Mouse (Mus musculus) neutrophil, adult 5-6 weeks (primary cell): Measurements from ENCODE around the gene Casz1. TPM values are rescaled to one million over a fixed set of nuclear protein-coding genes. Genes with fewer than 3 reads are reported as not detected.

Experiments
- ATAC-seq: fragments of 151-379, 151-347 bp; 2 replicates; pipeline ENCODE4 v1.8.0; 2017; ENCODE audit warnings: mild to moderate bottlenecking, moderate TSS enrichment; ENCODE audit not compliant: insufficient number of reproducible peaks, poor library complexity, low FRiP score, severe bottlenecking; ENCODE audit errors: extremely low read depth
- total RNA-seq: library from RNA; stranded (forward); fragments of 200-1000 nt; gene quantifications from 2 replicates; pipeline ENCODE4 v1.2.3, GENCODE M21; 2017

Gene Casz1
- total RNA-seq, 1 experiment from 2014 or later, result 14.1 TPM

DNA sequence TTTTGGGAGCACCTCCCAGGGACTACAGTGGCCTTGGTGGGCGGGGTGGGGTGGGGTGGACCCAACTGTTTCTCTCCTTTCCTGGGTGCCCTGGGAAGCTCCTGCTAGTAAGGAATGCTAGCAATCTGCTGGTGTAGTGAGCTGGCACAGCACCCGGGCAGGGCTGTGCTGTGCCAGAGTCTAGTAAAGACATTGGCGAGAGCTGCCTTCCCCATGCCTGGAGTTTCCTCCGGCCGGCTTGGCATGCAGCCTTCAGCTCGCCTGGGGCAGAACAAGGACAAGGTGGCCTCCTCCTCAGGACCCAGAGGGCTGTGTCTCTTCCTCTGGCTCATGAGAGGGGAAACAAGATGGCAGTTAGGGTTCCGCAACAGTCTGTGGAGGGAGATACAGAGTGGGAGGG, 65.3 kb downstream of the Casz1 start:
- ATAC-seq, result no peak

DNA sequence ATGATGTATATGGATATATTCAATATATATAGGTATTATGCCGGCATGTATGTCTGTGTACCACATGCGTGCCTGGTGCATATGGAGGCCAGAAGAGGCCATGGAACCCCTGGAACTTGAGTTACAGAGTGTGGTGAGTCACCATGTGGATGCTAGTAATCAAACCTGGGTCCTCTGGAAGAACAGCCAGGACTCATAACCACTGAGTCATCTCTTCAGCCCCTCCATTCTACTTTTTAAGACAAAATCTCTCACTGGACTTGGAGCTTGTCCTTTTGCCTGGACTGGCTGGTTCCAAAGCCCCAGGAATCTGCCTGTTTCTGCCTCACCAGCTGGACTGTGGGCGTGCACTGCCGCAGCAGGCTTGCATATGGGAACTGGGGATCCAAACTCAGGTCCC, 66.3 kb downstream of the Casz1 start:
- ATAC-seq, result no peak

DNA sequence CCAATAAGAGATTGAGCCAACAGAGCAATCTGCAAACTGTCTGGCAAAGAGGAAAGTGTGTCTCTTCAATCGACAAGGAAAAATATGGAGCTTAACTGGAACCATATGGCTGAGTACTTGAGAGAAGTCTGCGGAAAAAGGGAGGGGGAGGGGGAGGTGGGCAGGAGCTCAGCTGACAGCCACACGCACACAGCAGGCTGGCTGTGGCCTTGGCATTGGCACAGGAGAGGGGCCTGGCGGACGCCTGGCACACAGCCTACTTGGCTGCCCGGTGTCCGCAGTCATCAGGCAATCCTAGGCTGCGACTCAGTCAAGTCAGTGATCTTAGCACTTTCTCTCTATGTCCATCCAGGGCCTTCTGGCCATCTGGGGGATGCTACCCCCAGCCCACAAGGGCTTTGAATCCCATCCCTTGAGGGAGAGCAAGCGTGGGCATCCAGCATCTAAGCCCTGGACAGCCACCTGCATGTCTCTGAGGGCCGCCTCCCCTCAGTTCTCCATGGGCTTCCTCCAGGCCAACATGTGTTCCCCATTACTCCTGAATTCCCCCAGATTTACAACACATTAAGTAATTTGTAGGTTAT, 67.6 kb downstream of the Casz1 start:
- ATAC-seq, result no peak

DNA sequence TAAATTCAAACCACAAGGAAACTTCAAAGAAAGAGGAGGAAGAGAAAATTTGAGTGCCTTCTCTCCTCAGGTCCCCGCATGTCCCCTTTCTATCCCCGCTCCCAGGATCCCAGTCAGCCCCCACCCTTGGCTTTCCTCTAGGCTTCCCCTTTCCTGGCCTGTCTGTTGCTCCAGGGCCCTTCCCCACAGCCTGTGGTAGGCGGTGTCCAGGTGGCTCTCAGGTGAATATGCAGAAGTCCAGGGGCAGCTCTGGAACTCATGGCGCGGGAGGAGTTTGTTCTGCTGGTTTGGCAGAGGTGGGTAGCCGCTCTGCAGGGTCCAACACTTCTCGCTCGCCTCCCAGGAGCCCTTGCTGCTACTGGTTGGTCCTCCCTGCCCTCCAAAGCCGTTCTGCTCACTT, 68.1 kb downstream of the Casz1 start:
- no peak for ATAC-seq

DNA sequence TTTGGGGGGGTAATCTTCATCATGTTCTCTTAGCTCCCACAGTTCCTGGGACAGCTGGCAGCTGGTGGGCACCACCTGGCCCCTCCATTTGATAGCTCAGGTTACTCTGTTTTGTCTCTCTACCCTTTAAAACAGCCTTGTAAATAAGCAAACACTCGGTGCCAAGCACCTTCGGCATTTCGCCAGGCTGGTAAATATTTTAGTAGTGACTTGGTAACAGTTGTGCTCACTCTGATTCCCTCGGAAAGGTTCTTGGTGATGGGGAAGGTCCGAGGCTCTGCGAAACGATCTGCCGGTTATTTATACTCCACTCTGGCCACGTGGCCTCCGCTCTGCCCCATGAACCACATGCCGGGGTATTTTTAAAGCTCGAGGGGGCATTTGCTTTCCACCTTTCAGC, 68.6 kb downstream of the Casz1 start:
- no peak for ATAC-seq

DNA sequence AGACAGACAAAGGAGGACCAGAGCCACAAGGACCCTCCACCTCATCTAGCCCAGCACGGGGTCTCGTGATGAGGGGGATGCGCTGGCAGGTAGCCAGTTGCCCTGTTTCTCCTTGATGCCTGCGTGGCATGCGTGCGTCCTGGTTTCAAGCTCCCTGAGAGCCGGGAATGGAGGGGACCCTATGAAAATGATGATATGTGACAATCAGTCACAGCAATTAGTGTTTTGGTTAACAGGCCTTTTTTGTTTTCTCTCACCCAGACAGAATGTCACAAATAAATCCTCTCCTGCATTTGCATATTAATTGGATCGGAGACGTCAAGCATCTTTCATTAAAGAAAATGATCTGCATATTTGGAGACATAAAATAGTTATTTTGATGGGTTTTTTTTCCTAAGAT, 71.9 kb downstream of the Casz1 start:
- no peak for ATAC-seq

DNA sequence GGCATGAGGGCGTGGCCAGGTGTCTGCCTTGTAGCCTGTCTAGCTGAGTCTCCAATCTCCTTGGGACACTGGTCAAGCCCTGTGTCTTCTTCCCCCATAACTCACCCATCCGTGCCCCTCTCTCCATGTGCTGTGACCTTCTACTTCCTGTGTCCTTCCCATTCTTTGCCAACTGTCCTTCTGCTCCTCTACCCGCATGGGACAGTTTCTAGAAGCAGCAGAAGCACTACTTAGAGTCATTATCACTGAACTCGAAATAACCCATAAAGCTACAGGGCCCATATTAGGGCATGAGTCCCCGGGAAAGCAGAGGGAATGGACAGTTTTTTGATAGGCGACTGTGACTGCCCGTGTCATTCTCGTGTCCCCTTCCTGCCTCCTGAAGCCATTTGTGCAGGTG, 72.6 kb downstream of the Casz1 start:
- ATAC-seq, result no peak

DNA sequence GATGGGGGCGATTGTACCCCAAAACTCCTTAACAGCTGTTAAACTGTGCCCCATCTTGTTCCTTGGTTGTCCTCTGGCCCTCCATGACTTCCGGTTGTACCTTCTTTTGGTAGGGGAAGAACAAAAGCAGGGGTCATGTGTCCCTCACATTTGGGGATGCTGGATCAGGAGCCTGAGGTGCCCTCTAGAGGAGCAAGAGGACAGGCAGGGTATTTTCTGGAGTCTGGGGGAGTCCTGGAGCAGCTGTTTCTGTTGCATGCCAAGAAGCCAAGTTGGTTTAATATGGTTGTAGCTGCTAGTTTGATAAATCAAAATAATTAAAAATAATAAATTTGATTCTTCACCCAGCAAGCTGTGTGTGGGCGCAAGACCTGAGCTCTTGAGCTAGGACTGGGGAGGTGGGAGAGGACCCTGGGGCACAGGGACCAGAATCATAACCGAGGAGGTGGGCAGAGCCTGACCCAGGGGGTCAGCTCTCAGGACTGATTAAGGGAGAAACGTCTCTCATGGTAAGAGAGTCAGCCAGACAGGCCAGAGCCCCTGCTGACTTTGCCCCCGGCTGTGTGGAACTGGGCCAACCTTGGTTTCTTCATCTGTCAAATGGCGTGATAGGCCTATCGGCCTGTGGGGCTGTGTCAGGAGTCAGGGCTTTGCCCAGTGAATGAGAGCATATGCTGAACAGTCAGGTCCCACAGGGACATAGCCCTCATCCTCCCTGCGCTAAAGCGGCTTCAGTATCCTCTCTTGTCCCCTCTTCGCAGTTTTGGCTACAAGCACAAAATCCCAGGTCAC, 74.2 kb downstream of the Casz1 start:
- ATAC-seq, result no peak

DNA sequence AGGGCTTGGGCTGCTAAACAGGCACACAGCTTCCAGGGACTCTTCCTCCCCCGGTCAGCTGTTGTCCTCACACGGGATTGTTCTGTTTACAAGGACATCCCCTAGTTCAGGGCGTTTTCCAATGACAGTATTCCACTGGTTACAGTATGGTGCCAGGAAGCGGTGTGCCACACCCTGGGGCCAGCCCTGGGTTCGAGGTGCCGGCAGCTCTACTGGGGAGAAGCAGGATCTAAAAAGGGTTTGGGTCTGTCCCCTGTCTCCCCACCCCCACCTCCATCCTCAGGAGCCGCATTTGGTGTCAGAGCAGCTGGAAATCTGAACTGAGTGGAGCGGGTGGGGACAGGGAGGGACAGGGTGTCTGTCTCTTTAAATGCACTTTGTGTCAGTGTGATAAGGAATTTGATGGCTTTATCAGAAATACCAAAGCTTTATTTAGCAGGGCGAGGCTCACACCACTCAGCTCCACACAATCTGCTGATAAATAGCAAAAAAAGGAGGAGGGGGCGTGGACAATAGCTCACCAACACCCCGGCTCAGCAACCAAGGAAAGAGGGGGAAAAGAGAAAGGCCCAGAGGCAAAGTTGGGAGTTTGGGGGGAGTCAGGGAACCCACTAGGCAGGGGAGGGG, 74.9 kb downstream of the Casz1 start:
- no peak for ATAC-seq

DNA sequence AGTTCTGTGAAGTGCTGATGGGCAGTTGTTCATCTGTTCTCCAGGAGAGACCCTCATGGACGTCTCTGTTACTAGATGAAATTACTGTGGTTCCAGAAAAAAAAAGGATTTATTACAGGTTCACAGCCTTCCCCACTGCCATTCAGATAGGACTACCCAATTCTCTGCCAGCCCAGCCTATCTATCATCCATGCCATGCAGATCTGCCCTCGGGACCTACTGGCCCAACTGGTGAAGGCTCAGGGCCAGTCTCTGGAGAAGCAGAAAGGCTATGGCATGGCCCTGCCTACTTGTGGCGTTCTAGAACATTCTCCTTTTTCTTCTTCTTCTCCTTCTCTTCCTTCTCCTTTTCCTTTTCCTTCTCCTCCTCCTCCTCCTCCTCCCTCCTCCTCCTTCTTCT, 75.4 kb downstream of the Casz1 start:
- ATAC-seq, result no peak

DNA sequence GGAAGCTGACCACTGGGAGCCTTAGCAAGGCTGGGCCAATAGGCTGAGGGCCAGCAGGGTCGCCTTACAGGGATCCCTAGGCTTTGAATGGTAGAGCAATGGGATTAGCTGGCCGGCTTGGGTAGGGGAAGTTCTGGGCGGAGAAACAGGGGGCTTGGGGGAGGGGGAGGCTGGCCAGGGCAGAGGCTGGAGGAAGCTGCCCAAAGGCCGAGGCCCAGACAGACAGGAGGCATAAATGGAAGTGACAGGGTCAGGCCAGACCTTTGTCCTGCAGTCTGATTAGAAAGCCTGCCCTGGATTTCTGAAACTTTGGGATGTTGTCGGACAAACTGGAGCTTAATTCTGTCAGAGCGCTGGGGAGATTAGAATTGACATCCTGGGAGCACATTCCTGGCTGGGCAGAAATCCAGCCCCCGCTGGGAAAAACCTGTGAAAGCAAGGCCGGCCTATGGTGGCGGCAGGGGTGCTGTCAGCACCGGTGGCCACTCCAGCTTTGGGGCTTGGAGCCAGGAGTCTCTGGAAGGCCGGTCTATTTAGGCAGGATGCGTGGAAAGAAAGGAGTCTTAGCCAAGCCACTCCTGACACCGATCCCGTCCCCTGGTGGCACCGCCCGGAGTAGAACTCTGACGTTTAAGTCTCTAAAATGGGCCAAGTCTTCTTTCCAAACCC, 76.9 kb downstream of the Casz1 start:
- no peak for ATAC-seq

DNA sequence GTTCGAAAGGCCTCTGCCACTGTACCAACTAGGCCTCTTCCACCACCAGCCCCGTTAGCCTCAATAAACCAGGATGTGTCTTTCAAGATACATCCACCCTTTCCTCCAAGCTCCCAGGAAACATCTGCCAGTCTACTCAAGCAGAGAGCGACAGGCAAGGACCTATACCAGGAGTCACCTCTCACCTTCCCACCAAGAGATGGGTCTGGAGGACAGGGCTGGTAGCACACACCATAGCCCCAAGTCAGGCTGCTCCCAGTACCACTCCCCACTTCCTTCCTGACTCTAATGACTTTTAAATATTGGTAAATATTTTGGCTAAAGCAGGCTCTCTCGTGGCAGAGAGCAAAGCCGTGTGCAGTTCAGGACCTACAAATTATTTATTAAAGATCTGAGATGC, 77.6 kb downstream of the Casz1 start:
- no peak for ATAC-seq

DNA sequence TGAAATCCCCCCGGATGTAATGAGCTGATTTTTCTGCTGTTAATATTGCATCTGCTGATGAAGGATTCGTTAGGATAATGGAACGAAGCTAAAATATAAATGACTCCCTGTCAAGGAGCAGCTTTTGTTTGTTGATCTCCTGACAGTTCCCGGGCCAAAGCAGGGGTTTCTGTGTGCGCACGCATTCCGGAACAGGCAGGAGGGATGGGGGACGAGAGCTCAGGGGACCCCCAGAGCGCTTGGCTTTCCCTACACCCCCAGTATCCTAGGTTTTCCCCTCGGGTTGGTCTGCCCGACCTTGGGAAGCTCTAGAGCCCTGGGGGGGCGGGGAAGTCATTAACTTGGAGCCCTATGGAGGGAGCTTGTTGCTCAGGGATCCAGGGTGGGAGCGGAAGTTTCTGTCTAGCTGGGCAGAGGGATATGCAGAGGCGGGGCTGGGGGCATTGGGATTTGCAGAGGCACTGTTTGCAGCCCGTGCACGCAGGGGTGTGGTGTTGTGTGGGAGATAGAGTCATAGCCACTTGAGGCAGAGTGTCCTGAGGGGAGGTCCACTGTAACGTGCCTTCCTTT, 78.2 kb downstream of the Casz1 start:
- ATAC-seq, result no peak

DNA sequence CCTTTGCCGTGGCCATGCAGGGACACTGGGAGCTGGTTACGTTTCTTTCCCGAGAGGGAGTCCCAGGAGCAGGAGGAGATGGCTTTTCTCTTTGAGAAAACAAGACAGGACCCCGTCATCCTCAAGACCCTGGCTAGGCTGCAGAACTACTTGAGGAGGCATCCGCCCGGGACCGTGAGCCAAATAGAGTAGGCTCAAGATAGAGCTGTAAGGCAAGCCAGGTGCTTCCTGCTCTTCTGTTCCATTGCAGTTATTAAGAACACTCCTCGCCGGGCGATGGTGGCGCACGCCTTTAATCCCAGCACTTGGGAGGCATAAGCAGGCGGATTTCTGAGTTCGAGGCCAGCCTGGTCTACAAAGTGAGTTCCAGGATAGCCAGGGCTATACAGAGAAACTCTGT, 80.4 kb downstream of the Casz1 start:
- ATAC-seq, result no peak

DNA sequence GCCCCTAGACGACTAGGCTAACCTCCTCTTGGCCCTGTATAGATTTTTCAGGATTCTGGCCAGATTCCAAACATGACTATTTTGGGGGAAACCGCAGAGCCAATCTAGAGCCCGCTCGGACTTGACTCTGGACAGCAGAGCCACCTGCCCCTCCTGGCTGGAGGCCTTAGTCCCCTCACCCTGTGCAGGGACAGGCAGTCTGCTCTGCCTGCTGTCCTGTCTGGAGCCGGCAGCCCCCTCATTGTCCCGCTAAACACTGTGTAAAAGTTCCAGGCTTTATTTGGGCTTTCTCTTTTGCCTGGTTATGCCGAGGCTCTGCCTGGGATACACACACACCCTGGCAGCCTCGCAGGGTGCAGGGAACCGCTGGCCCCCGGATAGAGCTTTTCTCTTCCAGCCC, 81.2 kb downstream of the Casz1 start:
- no peak for ATAC-seq

DNA sequence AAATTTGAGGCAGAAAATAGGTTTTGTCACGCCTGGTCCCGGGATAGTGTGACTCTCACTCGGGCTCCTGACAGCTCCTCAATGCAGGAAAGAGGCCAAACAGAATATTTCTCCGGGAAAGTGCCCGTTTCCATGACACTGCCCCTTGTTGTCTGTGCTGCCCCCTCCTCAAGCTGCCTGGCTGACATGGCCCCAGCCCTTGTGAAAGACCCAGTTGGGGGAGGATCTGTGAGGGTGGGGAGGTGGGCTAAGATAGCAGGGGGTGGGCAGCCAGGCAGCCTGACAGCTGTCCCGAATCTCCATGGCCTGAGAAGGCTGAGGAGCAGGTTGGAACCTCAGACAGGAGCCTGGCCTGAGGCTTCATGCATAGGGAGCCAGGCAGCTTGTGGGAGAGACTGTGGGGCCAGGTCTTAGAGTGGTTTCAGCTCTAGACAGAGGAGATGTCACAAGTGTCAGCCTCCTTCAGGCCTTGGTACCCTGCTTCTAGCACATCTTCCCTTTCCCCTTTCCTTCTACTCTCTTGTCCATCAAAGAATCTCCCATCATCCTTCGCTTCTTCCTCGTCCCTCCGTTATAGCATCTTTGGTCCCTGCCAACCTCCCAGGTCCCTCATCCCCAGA, 81.8 kb downstream of the Casz1 start:
- no peak for ATAC-seq

DNA sequence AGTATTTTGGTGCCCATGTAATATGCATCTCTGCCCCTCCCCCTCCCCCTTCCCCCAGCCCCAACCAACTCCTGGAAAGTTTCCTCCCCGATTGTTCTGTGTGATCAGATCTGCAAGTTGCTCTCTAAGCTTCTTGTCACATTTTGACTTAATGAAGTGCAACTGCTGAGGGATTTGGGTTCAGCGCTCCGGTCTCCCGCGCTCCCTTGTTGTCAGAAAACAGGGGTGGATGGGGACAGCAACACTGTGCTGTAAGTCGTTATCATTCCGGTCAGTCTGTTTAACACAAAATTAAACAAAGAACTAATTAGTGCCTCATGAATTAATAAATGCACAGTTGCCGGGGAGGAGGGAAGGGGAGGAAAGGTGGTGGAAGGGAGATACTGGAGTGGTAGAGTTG, 84.0 kb downstream of the Casz1 start:
- no peak for ATAC-seq

DNA sequence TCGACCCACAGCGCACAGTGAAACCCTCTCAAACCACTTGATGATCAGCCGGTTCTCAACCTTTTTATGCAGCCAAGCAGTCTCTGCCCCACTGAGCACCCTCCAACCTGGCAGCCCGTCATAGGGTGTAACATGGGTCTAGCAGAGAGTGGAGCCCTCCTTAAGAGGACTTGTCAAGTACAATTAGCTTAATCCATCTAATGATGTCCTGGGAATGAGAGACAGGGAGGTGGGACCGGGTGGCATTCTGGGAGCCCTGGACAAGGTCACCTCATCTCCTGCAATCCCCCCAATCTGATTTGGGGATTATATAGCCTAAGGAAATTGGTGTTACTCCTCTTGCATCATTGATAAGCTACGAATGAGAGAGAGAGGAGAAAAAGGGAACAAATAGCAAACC, 84.8 kb downstream of the Casz1 start:
- no peak for ATAC-seq

DNA sequence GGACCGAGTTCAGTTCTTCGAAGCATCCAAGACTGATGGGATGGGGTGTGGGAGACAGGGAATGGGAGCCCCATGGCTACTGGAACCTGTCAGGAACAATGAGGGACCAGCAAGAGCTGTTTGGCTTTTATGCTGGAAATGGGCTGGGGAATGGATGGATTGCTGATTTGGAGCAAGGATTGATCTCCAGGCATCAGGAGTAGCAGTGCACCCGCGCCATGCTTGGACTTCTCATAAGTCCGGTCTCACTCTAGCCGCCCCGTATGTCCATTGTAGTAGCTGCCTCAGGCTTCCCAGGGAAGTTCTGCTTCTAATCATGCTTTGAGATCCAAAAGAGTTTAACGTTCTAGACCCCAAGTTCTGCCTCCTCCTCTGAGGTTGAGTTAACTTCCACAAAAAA, 86.2 kb downstream of the Casz1 start:
- ATAC-seq, result no peak
